Mouse (Mus musculus): Measurements from ENCODE around the gene Daglb.

DNA sequence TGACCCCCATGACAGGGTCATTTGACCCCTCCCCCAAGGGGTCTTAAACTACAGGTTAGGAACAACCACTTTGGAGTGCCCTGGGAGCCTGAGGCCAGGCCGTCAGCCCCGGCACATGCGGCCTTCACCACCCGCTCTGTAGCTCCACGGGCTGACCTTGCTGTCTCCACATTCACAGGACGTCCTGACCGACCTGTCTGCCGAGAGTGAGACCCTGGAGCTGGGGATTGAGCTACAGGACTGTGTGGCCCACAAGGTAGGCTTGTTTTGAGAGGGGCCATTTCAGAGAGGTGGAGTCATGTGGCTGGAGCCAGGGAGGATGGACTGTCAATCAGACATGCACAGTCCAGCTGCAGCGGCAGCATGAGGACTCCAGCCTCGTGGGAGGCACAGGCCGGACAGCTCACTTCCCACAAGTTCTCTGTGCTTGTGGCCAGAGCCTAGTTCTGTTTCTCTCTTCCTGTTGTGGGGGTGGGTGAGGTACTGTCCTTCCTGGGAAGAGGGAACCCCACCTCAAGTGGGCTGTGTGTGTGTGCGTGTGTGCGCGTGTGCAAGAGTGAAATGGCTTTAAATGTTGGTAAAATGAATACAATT, 25.5 kb downstream of the Daglb start:
- TF ChIP-seq CTCF (IDR thresholded peaks at IDR 0.05; ENCODE audit: low read depth) (no peak), EP300 (optimal IDR thresholded peaks at IDR 0.05) (no peak)

Data from stomach, postnatal 0 days (tissue).